Mouse (Mus musculus) heart, embryonic 14.5 days (tissue): Measurements from ENCODE around the gene Cdk12. TPM values are rescaled to one million over a fixed set of nuclear protein-coding genes. Genes with fewer than 3 reads are reported as not detected.

Source experiments
- ATAC-seq: fragments of 200-750 bp; cut with Nextera tagmentation; 2 replicates; pipeline ENCODE4 v1.8.0; 2017; ENCODE audit warnings: low read depth, moderate TSS enrichment; ENCODE audit not compliant: insufficient number of reproducible peaks, insufficient read depth, low FRiP score
- H3K27ac ChIP-seq, 2 experiments: fragments of 200-500 bp in 1 of 2; fragments of 300-500 bp in 1 of 2; sonication (generic) in 1 of 2; replicated peaks in 1 of 2; 2 replicates each; pipeline ENCODE4 v1.5.1; 2012 to 2014; ENCODE audit warnings: low read depth in 2 of 2, low read length in 2 of 2, control low read depth in 1 of 2, mild to moderate bottlenecking in 1 of 2, mixed read lengths in 1 of 2; ENCODE audit not compliant: control insufficient read depth in 1 of 2, insufficient read depth in 1 of 2
- H3K27me3 ChIP-seq: fragments of 300-500 bp; sonication (generic); 2 replicates; pipeline ENCODE4 v1.6.1; 2014; ENCODE audit warnings: mild to moderate bottlenecking, low read length, control low read depth; ENCODE audit not compliant: control insufficient read depth, insufficient read depth
- H3K36me3 ChIP-seq: fragments of 300-500 bp; sonication (generic); 2 replicates; pipeline ENCODE4 v1.6.1; 2014; ENCODE audit warnings: mild to moderate bottlenecking, control low read depth, low read length, mixed read lengths; ENCODE audit not compliant: control insufficient read depth, insufficient read depth
- H3K4me1 ChIP-seq, 2 experiments: fragments of 200-500 bp in 1 of 2; fragments of 300-500 bp in 1 of 2; sonication (generic) in 1 of 2; 2 replicates each; pipeline ENCODE4 v1.6.1; 2012 to 2014; ENCODE audit warnings: low read length in 2 of 2, control low read depth in 1 of 2, mixed read lengths in 1 of 2; ENCODE audit not compliant: control insufficient read depth in 2 of 2, insufficient read depth in 2 of 2
- H3K4me2 ChIP-seq: fragments of 300-500 bp; sonication (generic); 2 replicates; pipeline ENCODE4 v1.6.1; 2014; ENCODE audit warnings: mild to moderate bottlenecking, low read length
- H3K4me3 ChIP-seq, 2 experiments: fragments of 200-500 bp in 1 of 2; fragments of 300-500 bp in 1 of 2; sonication (generic) in 1 of 2; 2 replicates each; pipeline ENCODE4 v1.5.1; 2012 to 2014; ENCODE audit warnings: low read length in 2 of 2, mild to moderate bottlenecking in 2 of 2, control low read depth in 1 of 2, low read depth in 1 of 2, moderate library complexity in 1 of 2; ENCODE audit not compliant: control insufficient read depth in 1 of 2, insufficient read depth in 1 of 2
- H3K9ac ChIP-seq: fragments of 300-500 bp; sonication (generic); 2 replicates; pipeline ENCODE4 v1.6.1; 2014; ENCODE audit warnings: mild to moderate bottlenecking, low read length
- H3K9me3 ChIP-seq: fragments of 300-500 bp; sonication (generic); 2 replicates; pipeline ENCODE4 v1.6.1; 2016; ENCODE audit warnings: low read length, control low read depth; ENCODE audit not compliant: control insufficient read depth
- WGBS: fragments of 180-500 bp; shearing (Covaris S2); extraction: QIAGEN DNeasy Blood & Tissue Kit; methylation state at CpG from one replicate; pipeline ENCODE4 v1.1.7; 2014; 5-methylcytosine and 5-hydroxymethylcytosine counted together
- polyA plus RNA-seq: library from polyadenylated mRNA; unstranded; fragments of >200 nt; fragmentation: Nextera tagmentation; extraction: Ambion mirVana; gene quantifications from 2 replicates; pipeline ENCODE4 v1.2.1, GENCODE M21; 2014

Gene Cdk12
- polyA plus RNA-seq, 1 experiment from 2014 or later, result 9.8 TPM

- Histone ChIP-seq H3K4me3 (no peak overlapping the region), H3K4me1 (peaks cover 4 to 5% of the 10 kb centered on the region in 2 experiments; a peak in 3 of 4 replicates), H3K27ac (no peak overlapping the region), H3K9ac (no peak overlapping the region), H3K4me2 (no peak overlapping the region), H3K36me3 (0 out of 2 replicates have a peak, but pooled peaks cover 4% of the 10 kb centered on the region), H3K9me3 (no peaks in the 10 kb centered on the region), H3K27me3 (peaks cover 24% of the 10 kb centered on the region; the same call in 1 of the 2 replicates)
- WGBS, result 80% methylated on average over 2 of the region's 2 CpGs
- no peak for ATAC-seq
Observed at GRCm38 (mm10) chr11:98285368-98285767, 82.5 kb downstream of the Cdk12 start.

- H3K27ac ChIP-seq, result no peak overlapping the region
- no peak for ATAC-seq
Observed at GRCm38 (mm10) chr11:98287531-98287930, 84.7 kb downstream of the Cdk12 start.

GRCm38 (mm10) chr11:98287961-98288360 is 85.1 kb downstream of the Cdk12 start:
- Histone ChIP-seq H3K27ac (no peak overlapping the region), H3K9me3 (no peaks in the 10 kb centered on the region), H3K36me3 (no peaks in the 10 kb centered on the region), H3K4me2 (no peak overlapping the region), H3K4me1 (peaks cover 4 to 5% of the 10 kb centered on the region in 2 experiments; a peak in 3 of 4 replicates), H3K9ac (no peak overlapping the region), H3K4me3 (no peak overlapping the region), H3K27me3 (peaks cover 26% of the 10 kb centered on the region; the same call in 1 of the 2 replicates)
- WGBS, result 52% methylated on average over 7 of the region's 7 CpGs
- ATAC-seq, result no peak

More at GRCm38 (mm10) chr11:98287531-98287930, 84.7 kb downstream of the Cdk12 start:
- H3K9me3 ChIP-seq, result no peaks in the 10 kb centered on the region
- 36% methylated on average over 5 of the region's 5 CpGs for WGBS
- no peaks in the 10 kb centered on the region for H3K36me3 ChIP-seq
- no peak overlapping the region for H3K4me2 ChIP-seq
- peaks cover 26% of the 10 kb centered on the region; the same call in 1 of the 2 replicates for H3K27me3 ChIP-seq
- H3K4me3 ChIP-seq, result no peak overlapping the region
- no peak overlapping the region for H3K9ac ChIP-seq
- peaks cover 4 to 5% of the 10 kb centered on the region in 2 experiments; a peak in 3 of 4 replicates for H3K4me1 ChIP-seq

DNA sequence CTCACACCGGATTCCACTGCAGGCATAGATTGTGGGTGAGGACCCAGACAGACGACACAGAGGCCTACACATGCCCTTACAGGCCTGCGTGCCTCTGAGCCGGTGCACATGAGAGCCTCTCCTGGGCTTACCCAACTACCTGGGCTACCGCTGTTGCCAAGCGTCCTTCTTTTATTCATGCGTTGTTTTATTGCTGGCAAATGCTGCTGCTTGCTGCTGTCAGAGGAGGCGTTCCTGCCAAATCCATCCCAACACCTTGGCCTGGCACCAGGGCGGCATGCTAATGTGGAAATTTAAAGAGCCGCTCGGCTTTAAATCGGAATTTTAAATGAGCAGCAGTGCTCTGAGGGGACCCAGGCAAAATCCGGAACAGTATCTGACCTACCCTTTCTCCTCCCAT is 87.0 kb downstream of the Cdk12 start:
- WGBS, result 51% methylated on average over 13 of the region's 13 CpGs
- no peak overlapping the region for H3K4me2 ChIP-seq
- H3K9me3 ChIP-seq, result no peaks in the 10 kb centered on the region
- H3K36me3 ChIP-seq, result no peaks in the 10 kb centered on the region
- no peak overlapping the region for H3K27ac ChIP-seq
- no peak for ATAC-seq
- H3K4me3 ChIP-seq, result no peak overlapping the region
- H3K4me1 ChIP-seq, result peaks cover under 1 to 3% of the 10 kb centered on the region in 2 experiments; a peak in 1 of 4 replicates
- H3K9ac ChIP-seq, result no peak overlapping the region
- H3K27me3 ChIP-seq, result peaks cover 26% of the 10 kb centered on the region

DNA sequence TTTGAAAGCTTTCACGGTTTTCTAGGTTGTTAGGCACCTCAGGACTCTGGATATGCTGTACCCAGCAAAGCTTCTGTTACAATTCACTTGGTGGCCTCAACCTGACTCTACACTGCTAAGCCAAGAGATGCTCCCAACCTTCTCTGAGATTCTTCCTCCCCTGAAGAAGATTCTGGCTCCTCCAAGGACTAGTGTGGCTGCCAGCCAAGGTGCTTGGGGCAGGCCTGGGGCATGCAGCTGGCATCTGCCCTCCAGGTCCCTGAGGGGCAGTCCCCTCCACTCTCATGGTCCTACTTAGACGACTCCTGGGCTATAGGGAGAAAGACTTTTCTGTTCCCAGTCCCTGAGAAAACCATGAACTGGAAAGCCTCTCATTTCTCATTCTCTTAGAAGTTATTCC is 88.0 kb downstream of the Cdk12 start:
- H3K9ac ChIP-seq, result no peak overlapping the region
- 58% methylated on average over 2 of the region's 2 CpGs for WGBS
- ATAC-seq, result no peak
- H3K27ac ChIP-seq, result no peak overlapping the region
- no peak overlapping the region for H3K4me3 ChIP-seq
- no peaks in the 10 kb centered on the region for H3K9me3 ChIP-seq
- peaks cover 26% of the 10 kb centered on the region for H3K27me3 ChIP-seq
- H3K4me2 ChIP-seq, result no peak overlapping the region
- H3K36me3 ChIP-seq, result no peaks in the 10 kb centered on the region
- peaks cover 3 to 4% of the 10 kb centered on the region in 2 experiments; a peak in 1 of 4 replicates for H3K4me1 ChIP-seq

DNA sequence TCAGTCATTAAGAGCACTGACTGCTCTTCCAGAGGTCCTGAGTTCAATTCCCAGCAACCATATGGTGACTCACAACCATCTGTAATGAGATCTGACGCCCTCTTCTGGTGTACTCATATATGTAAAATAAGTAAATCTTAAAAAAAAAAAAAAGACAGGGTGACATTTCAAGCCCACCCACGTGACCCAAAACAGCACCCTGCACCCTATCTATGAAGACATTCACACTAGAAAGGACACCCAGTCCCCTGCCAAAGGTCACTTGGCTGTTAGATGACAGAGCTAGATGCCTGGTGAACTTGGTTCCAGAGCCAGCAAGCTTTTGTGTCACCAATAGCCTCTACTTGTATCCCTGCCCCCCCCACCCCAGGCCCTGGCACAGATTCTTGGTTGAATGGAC is 90.2 kb downstream of the Cdk12 start:
- no peaks in the 10 kb centered on the region for H3K9me3 ChIP-seq
- 34% methylated on average over 2 of the region's 2 CpGs for WGBS
- no peak overlapping the region for H3K27ac ChIP-seq
- H3K36me3 ChIP-seq, result no peaks in the 10 kb centered on the region
- H3K4me2 ChIP-seq, result no peak overlapping the region
- H3K4me3 ChIP-seq, result no peak overlapping the region
- H3K27me3 ChIP-seq, result peaks cover 18% of the 10 kb centered on the region
- H3K4me1 ChIP-seq, result peaks cover 8 to 10% of the 10 kb centered on the region in 2 experiments
- H3K9ac ChIP-seq, result no peak overlapping the region
- no peak for ATAC-seq

DNA sequence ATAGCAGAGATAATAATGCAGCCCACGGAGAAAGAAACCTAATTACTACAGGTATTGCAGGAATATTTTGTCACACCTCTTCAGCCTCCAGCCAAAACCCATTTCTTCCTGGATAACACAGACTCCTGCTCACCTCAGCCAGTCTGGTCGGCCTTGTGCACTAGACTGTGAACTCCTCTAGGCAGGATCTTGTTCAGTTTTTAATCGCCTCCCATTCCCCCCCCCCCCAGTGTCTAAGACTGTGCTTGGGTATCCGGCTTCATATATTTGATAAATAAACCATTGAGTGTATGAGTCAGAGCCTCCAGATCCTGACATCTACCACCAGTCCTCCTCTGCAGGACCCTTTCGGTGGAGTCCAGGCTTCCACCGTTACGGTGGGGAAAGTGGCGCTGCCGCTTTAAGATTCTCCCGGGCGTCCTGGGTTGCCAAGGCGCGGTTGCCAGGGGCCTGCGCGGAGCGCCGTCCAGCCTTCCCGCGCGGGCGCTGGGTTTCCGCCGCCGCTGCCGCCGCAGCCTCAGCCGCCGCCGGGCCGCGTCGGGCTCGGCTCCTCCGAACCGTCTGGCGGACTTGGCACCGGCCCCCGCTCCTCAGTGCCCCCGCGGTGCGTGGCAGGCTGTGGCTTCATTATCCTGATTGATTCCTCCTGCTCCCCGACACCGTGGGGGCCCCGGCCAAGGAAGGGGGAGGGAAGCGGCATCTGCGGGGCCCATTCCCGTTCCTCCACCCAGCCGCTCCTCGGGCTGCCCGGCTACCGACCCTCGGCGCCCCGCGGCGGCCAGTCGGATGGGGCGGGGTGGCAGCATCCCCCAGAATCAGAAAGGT is 91.5 kb downstream of the Cdk12 start:
- ATAC-seq, result peak; percentile 62; the same call in 1 of the 2 replicates
- 1% methylated on average over 58 of the region's 58 CpGs for WGBS
- Histone ChIP-seq H3K9ac (peak overlapping the region; percentile 84), H3K36me3 (no peaks in the 10 kb centered on the region), H3K27me3 (peaks cover 7% of the 10 kb centered on the region), H3K4me3 (peak overlapping the region; percentile 77 to 88), H3K4me1 (peaks cover 17 to 20% of the 10 kb centered on the region in 2 experiments), H3K9me3 (no peaks in the 10 kb centered on the region), H3K4me2 (peak overlapping the region; percentile 99), H3K27ac (no peak overlapping the region)
